In the genomic region with DNA sequence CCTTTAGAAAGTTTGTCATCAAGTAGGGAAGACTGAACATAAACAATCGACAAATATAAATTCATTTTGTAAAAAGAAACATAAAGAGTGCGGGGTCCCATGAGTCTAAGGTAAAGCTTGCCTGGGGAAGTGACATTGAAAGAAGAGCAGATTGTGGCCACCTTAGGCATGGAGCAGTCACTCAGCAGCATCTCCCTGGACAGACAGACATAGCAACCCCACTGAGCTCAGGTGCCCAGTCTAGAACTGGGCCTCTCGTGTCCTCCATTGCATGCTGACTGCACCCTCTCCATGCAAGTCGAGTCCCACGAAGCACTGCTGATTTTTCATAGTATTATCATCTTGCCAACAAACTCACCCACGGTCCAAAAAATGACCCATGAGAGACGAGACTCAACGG, we compare ENCODE assay signal across 18 mouse cellular contexts. TPM values are rescaled to one million over a fixed set of nuclear protein-coding genes. Genes with fewer than 3 reads are reported as not detected.
A peak's percentile ranks its signal among the peaks of the same experiment; 100 is the strongest.
DNase-seq lines count a peak whose midpoint lies in the region; ATAC-seq lines count a peak whose summit lies in the region.
"Had no signal": no experiment of that assay in that cellular context is flagged by ENCODE, and none has a peak within 500 bp of the region (broad histone marks: within the 10 kb centered on the region; RNA-seq: fewer than 3 reads in every experiment).

No protein-coding gene starts in this region.

- no peaks in the 10 kb centered on the region for H3K36me3 ChIP-seq in forebrain, embryonic 13.5 days (ENCODE audit: poor library complexity, severe bottlenecking)
- no peaks in the 10 kb centered on the region for H3K36me3 ChIP-seq in forebrain, embryonic 16.5 days (ENCODE audit: control insufficient read depth, insufficient read depth)
- H3K36me3 ChIP-seq in kidney, embryonic 14.5 days (ENCODE audit: control insufficient read depth, insufficient read depth, low read length), result no peaks in the 10 kb centered on the region
- H3K36me3 ChIP-seq in midbrain, embryonic 12.5 days, result no peaks in the 10 kb centered on the region
- no peaks in the 10 kb centered on the region for H3K36me3 ChIP-seq in midbrain, embryonic 14.5 days (ENCODE audit: control insufficient read depth, insufficient read depth, low read length)
- H3K36me3 ChIP-seq in intestine, embryonic 15.5 days, result no peaks in the 10 kb centered on the region
- H3K36me3 ChIP-seq: heart, embryonic 10.5 days; heart, embryonic 15.5 days; limb, embryonic 10.5 days; limb, embryonic 15.5 days had no signal

- no peak overlapping the region for H3K4me2 ChIP-seq in forebrain, embryonic 13.5 days
- H3K4me2 ChIP-seq in forebrain, embryonic 16.5 days (ENCODE audit: low read length), result no peak overlapping the region
- no peak overlapping the region for H3K4me2 ChIP-seq in kidney, embryonic 14.5 days (replicated peaks; ENCODE audit: low read depth, low read length)
- H3K4me2 ChIP-seq in midbrain, embryonic 12.5 days (replicated peaks), result no peak overlapping the region
- H3K4me2 ChIP-seq in midbrain, embryonic 14.5 days (ENCODE audit: low read length), result no peak overlapping the region
- no peak overlapping the region for H3K4me2 ChIP-seq in intestine, embryonic 15.5 days (replicated peaks)
- H3K4me2 ChIP-seq: limb, embryonic 15.5 days had no signal

- no peaks in the 10 kb centered on the region for H3K9me3 ChIP-seq in forebrain, embryonic 13.5 days (replicated peaks)
- H3K9me3 ChIP-seq in forebrain, embryonic 16.5 days (ENCODE audit: control insufficient read depth, low read length), result no peaks in the 10 kb centered on the region
- H3K9me3 ChIP-seq in kidney, embryonic 14.5 days (ENCODE audit: control insufficient read depth, low read length), result no peaks in the 10 kb centered on the region
- no peaks in the 10 kb centered on the region for H3K9me3 ChIP-seq in midbrain, embryonic 12.5 days
- H3K9me3 ChIP-seq in midbrain, embryonic 14.5 days (ENCODE audit: control insufficient read depth, low read length), result no peaks in the 10 kb centered on the region
- no peaks in the 10 kb centered on the region for H3K9me3 ChIP-seq in intestine, embryonic 15.5 days
- H3K9me3 ChIP-seq: heart, embryonic 10.5 days; heart, embryonic 15.5 days; limb, embryonic 10.5 days; limb, embryonic 15.5 days had no signal

- no peak overlapping the region for H3K4me3 ChIP-seq in forebrain, embryonic 13.5 days
- no peak overlapping the region for H3K4me3 ChIP-seq in forebrain, embryonic 16.5 days (replicated peaks; ENCODE audit: low read length)
- no peak overlapping the region for H3K4me3 ChIP-seq in kidney, embryonic 14.5 days (ENCODE audit: low read length)
- H3K4me3 ChIP-seq in midbrain, embryonic 12.5 days, result no peak overlapping the region
- no peak overlapping the region for H3K4me3 ChIP-seq in midbrain, embryonic 14.5 days (replicated peaks; ENCODE audit: low read depth, low read length)
- no peak overlapping the region for H3K4me3 ChIP-seq in intestine, embryonic 15.5 days (replicated peaks)
- H3K4me3 ChIP-seq: heart, embryonic 10.5 days; heart, embryonic 15.5 days; limb, embryonic 10.5 days; limb, embryonic 15.5 days; myocyte had no signal

- WGBS in forebrain, embryonic 13.5 days, result 86% methylated on average over 8 of the region's 8 CpGs
- 88% methylated on average over 8 of the region's 8 CpGs for WGBS in forebrain, embryonic 16.5 days
- WGBS in kidney, embryonic 14.5 days, result 84% methylated on average over 8 of the region's 8 CpGs
- WGBS in midbrain, embryonic 12.5 days, result 81% methylated on average over 8 of the region's 8 CpGs
- 80% methylated on average over 8 of the region's 8 CpGs for WGBS in midbrain, embryonic 14.5 days
- WGBS in intestine, embryonic 15.5 days, result 79% methylated on average over 8 of the region's 8 CpGs

- no peak overlapping the region for H3K9ac ChIP-seq in forebrain, embryonic 13.5 days
- H3K9ac ChIP-seq in forebrain, embryonic 16.5 days (replicated peaks; ENCODE audit: low read depth, low read length), result no peak overlapping the region
- H3K9ac ChIP-seq in kidney, embryonic 14.5 days (ENCODE audit: low read depth, low read length), result no peak overlapping the region
- H3K9ac ChIP-seq in midbrain, embryonic 12.5 days (replicated peaks), result no peak overlapping the region
- no peak overlapping the region for H3K9ac ChIP-seq in midbrain, embryonic 14.5 days (replicated peaks; ENCODE audit: low read length)
- H3K9ac ChIP-seq in intestine, embryonic 15.5 days, result no peak overlapping the region
- H3K9ac ChIP-seq: heart, embryonic 15.5 days; limb, embryonic 15.5 days; liver, embryonic 14.5 days had no signal

- peak; percentile 38; the same call in 1 of the 2 replicates for ATAC-seq in forebrain, embryonic 13.5 days
- ATAC-seq in forebrain, embryonic 16.5 days, result no peak
- ATAC-seq in kidney, embryonic 14.5 days (ENCODE audit: low FRiP score, low TSS enrichment), result 0 out of 2 replicates have a peak, but pooled peaks have one; percentile 49
- ATAC-seq in midbrain, embryonic 12.5 days (ENCODE audit: low FRiP score, low read depth), result 0 out of 2 replicates have a peak, but pooled peaks have one; percentile 38
- ATAC-seq in midbrain, embryonic 14.5 days (ENCODE audit: low FRiP score, low TSS enrichment), result no peak
- peak; percentile 41; the same call in 1 of the 2 replicates for ATAC-seq in intestine, embryonic 15.5 days

- H3K27ac ChIP-seq in forebrain, embryonic 13.5 days, result no peak overlapping the region
- H3K27ac ChIP-seq in forebrain, embryonic 16.5 days (ENCODE audit: low read length), result no peak overlapping the region
- H3K27ac ChIP-seq in kidney, embryonic 14.5 days (ENCODE audit: low read depth, low read length), result no peak overlapping the region
- H3K27ac ChIP-seq in midbrain, embryonic 12.5 days (replicated peaks), result no peak overlapping the region
- H3K27ac ChIP-seq in midbrain, embryonic 14.5 days (replicated peaks; ENCODE audit: low read depth, low read length), result no peak overlapping the region
- H3K27ac ChIP-seq in intestine, embryonic 15.5 days, result no peak overlapping the region
- H3K27ac ChIP-seq: heart, embryonic 10.5 days; heart, embryonic 15.5 days; hindbrain, postnatal 0 days; kidney, postnatal 0 days; limb, embryonic 10.5 days; liver, embryonic 14.5 days; macrophage had no signal

- H3K27me3 ChIP-seq in forebrain, embryonic 13.5 days, result no peaks in the 10 kb centered on the region
- H3K27me3 ChIP-seq in forebrain, embryonic 16.5 days (replicated peaks; ENCODE audit: control insufficient read depth, insufficient read depth, low read length), result no peaks in the 10 kb centered on the region
- H3K27me3 ChIP-seq in kidney, embryonic 14.5 days (ENCODE audit: control insufficient read depth, insufficient read depth, low read length), result no peaks in the 10 kb centered on the region
- no peaks in the 10 kb centered on the region for H3K27me3 ChIP-seq in midbrain, embryonic 12.5 days
- no peaks in the 10 kb centered on the region for H3K27me3 ChIP-seq in midbrain, embryonic 14.5 days (ENCODE audit: control insufficient read depth, insufficient read depth, low read length)
- H3K27me3 ChIP-seq in intestine, embryonic 15.5 days (replicated peaks), result no peaks in the 10 kb centered on the region
- H3K27me3 ChIP-seq: heart, embryonic 15.5 days; limb, embryonic 15.5 days; Patski had no signal

- peaks cover 9% of the 10 kb centered on the region; the same call in 1 of the 2 replicates for H3K4me1 ChIP-seq in forebrain, embryonic 13.5 days
- peaks cover 7% of the 10 kb centered on the region for H3K4me1 ChIP-seq in forebrain, embryonic 16.5 days (replicated peaks; ENCODE audit: control insufficient read depth, insufficient read depth, low read length)
- no peaks in the 10 kb centered on the region for H3K4me1 ChIP-seq in kidney, embryonic 14.5 days (ENCODE audit: control insufficient read depth, insufficient read depth, low read length)
- no peaks in the 10 kb centered on the region for H3K4me1 ChIP-seq in midbrain, embryonic 12.5 days
- H3K4me1 ChIP-seq in midbrain, embryonic 14.5 days (ENCODE audit: control insufficient read depth, insufficient read depth, low read length), result no peaks in the 10 kb centered on the region
- H3K4me1 ChIP-seq in intestine, embryonic 15.5 days (replicated peaks), result no peaks in the 10 kb centered on the region
- H3K4me1 ChIP-seq: heart, embryonic 10.5 days; heart, embryonic 15.5 days; limb, embryonic 10.5 days had no signal

- DNase-seq in kidney, adult 9 months, result no peak
- DNase-seq in midbrain, embryonic 14.5 days, result no peak
- no peak for DNase-seq in natural killer cell, adult 2 months (ENCODE audit: low spot score in 2 of 2)

RNA-seq across cellular contexts. Expression of a gene that starts 19.4 kb away (rescaled TPM):
- 226 and 247 TPM in 2 replicates for polyA plus RNA-seq in forebrain, embryonic 13.5 days (2015; fragmentation: Nextera tagmentation; extraction: Ambion mirVana)
- polyA plus RNA-seq in forebrain, embryonic 16.5 days (2015; fragmentation: Nextera tagmentation; extraction: Ambion mirVana), result 239 and 248 TPM in 2 replicates
- polyA plus RNA-seq in kidney, embryonic 14.5 days (2014; fragmentation: Nextera tagmentation; extraction: Ambion mirVana), result 150 and 193 TPM in 2 replicates
- polyA plus RNA-seq in midbrain, embryonic 12.5 days (2016; fragmentation: Nextera tagmentation; extraction: Ambion mirVana), result 194 and 209 TPM in 2 replicates
- polyA plus RNA-seq in midbrain, embryonic 14.5 days (2014; fragmentation: Nextera tagmentation; extraction: Ambion mirVana), result 246 and 249 TPM in 2 replicates
- 129 and 138 TPM in 2 replicates for polyA plus RNA-seq in intestine, embryonic 15.5 days (2015; fragmentation: Nextera tagmentation; extraction: Ambion mirVana)

RNA-seq across cellular contexts. Expression of a gene that starts 19.6 kb away (rescaled TPM):
- 38.7 and 40.5 TPM in 2 replicates for polyA plus RNA-seq in forebrain, embryonic 13.5 days (2015; fragmentation: Nextera tagmentation; extraction: Ambion mirVana)
- 31.2 and 32.4 TPM in 2 replicates for polyA plus RNA-seq in forebrain, embryonic 16.5 days (2015; fragmentation: Nextera tagmentation; extraction: Ambion mirVana)
- 39.3 and 46.1 TPM in 2 replicates for polyA plus RNA-seq in kidney, embryonic 14.5 days (2014; fragmentation: Nextera tagmentation; extraction: Ambion mirVana)
- 40.2 and 44.8 TPM in 2 replicates for polyA plus RNA-seq in midbrain, embryonic 12.5 days (2016; fragmentation: Nextera tagmentation; extraction: Ambion mirVana)
- 38.0 and 42.6 TPM in 2 replicates for polyA plus RNA-seq in midbrain, embryonic 14.5 days (2014; fragmentation: Nextera tagmentation; extraction: Ambion mirVana)
- 55.2 and 57.4 TPM in 2 replicates for polyA plus RNA-seq in intestine, embryonic 15.5 days (2015; fragmentation: Nextera tagmentation; extraction: Ambion mirVana)

Comparison
In these comparisons a context has a peak if more than half of its experiments do, and no peak if none do; other contexts are left out.
1. ATAC-seq: peak in forebrain, embryonic 13.5 days (single experiment), kidney, embryonic 14.5 days (single experiment), midbrain, embryonic 12.5 days (single experiment) and intestine, embryonic 15.5 days (single experiment); none in forebrain, embryonic 16.5 days (single experiment) and midbrain, embryonic 14.5 days (single experiment).